In the genomic region with DNA sequence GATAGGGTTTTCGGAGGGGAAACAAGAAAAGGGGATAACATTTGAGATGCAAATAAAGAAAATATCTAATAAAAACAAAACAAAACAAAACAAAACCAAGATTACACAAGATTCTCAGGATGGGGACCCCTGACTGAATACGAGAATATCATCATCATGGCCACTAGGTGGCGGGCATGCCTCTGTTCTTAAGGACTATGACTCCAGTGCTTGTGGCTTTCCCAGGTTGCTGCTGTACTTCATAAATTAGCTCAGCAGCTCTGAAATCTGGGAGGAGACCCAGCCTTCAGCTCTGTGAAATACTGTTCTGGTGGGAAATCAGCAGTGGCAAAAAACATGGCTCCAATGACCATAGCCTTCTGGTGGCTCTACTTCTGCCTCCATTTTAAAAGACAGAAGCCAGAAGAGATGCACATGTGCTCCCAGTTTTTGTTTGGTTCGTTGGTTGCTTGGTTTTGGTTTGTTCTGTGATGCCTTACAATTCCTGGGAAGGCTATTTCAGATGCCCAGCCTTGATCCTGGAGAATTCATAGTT, we compare ENCODE assay signal across 9 mouse cellular contexts. TPM values are rescaled to one million over a fixed set of nuclear protein-coding genes. Genes with fewer than 3 reads are reported as not detected.
DNase-seq lines count a peak whose midpoint lies in the region; ATAC-seq and TF ChIP-seq lines count a peak whose summit lies in the region.
"Had no signal": no experiment of that assay in that cellular context is flagged by ENCODE, and none has a peak within 500 bp of the region (broad histone marks: within the 10 kb centered on the region; RNA-seq: fewer than 3 reads in every experiment).

No protein-coding gene starts in this region.

- 10% methylated on average over 4 of the region's 4 CpGs for WGBS in kidney, embryonic 15.5 days
- WGBS in limb, embryonic 13.5 days: 17% methylated on average over 4 of the region's 4 CpGs
- WGBS in midbrain, postnatal 0 days: 19% methylated on average over 4 of the region's 4 CpGs

- H3K36me3 ChIP-seq in kidney, embryonic 15.5 days: no peaks in the 10 kb centered on the region
- H3K36me3 ChIP-seq in limb, embryonic 13.5 days: no peaks in the 10 kb centered on the region
- no peaks in the 10 kb centered on the region for H3K36me3 ChIP-seq in midbrain, postnatal 0 days (ENCODE audit: insufficient read depth, low read length)
- H3K36me3 ChIP-seq: embryonic facial prominence, embryonic 12.5 days had no signal

- H3K4me3 ChIP-seq in kidney, embryonic 15.5 days (replicated peaks): no peak overlapping the region
- H3K4me3 ChIP-seq in limb, embryonic 13.5 days: no peak overlapping the region
- no peak overlapping the region for H3K4me3 ChIP-seq in midbrain, postnatal 0 days (ENCODE audit: low read depth, low read length)
- H3K4me3 ChIP-seq: embryonic facial prominence, embryonic 12.5 days had no signal

- H3K9me3 ChIP-seq in kidney, embryonic 15.5 days (replicated peaks): no peaks in the 10 kb centered on the region
- H3K9me3 ChIP-seq in limb, embryonic 13.5 days: no peaks in the 10 kb centered on the region
- H3K9me3 ChIP-seq in midbrain, postnatal 0 days (ENCODE audit: low read length): no peaks in the 10 kb centered on the region
- H3K9me3 ChIP-seq: embryonic facial prominence, embryonic 12.5 days had no signal

- DNase-seq in B cell, adult 2 months: peak; percentile 79 to 80
- peak; percentile 79 for DNase-seq in adrenal gland, postnatal 14 days
- peak; percentile 58 for DNase-seq in embryo, embryonic 9.5 days (ENCODE audit: extremely low spot score)
- DNase-seq in heart, adult 8-10 months (ENCODE audit: low spot score): peak; percentile 60
- DNase-seq in midbrain, postnatal 0 days (ENCODE audit: low spot score): peak; percentile 93
- DNase-seq in spleen, postnatal 10 days (ENCODE audit: low spot score in 2 of 2): peak; percentile 45 to 76

- H3K4me2 ChIP-seq in kidney, embryonic 15.5 days: no peak overlapping the region
- no peak overlapping the region for H3K4me2 ChIP-seq in limb, embryonic 13.5 days (replicated peaks)
- H3K4me2 ChIP-seq in midbrain, postnatal 0 days (ENCODE audit: low read depth, low read length, poor library complexity, severe bottlenecking): no peak overlapping the region
- H3K4me2 ChIP-seq: embryonic facial prominence, embryonic 12.5 days had no signal

- TF ChIP-seq CTCF in midbrain, postnatal 0 days (IDR thresholded peaks at IDR 0.05): peak; percentile 91

- no peak overlapping the region for H3K9ac ChIP-seq in kidney, embryonic 15.5 days
- H3K9ac ChIP-seq in limb, embryonic 13.5 days: no peak overlapping the region
- no peak overlapping the region for H3K9ac ChIP-seq in midbrain, postnatal 0 days (replicated peaks; ENCODE audit: low read length, poor library complexity, severe bottlenecking)
- H3K9ac ChIP-seq: embryonic facial prominence, embryonic 12.5 days had no signal

- H3K27ac ChIP-seq in kidney, embryonic 15.5 days: no peak overlapping the region
- no peak overlapping the region for H3K27ac ChIP-seq in limb, embryonic 13.5 days
- H3K27ac ChIP-seq in midbrain, postnatal 0 days (ENCODE audit: low read depth, low read length): no peak overlapping the region
- H3K27ac ChIP-seq: embryonic facial prominence, embryonic 12.5 days had no signal

- H3K27me3 ChIP-seq in kidney, embryonic 15.5 days: no peaks in the 10 kb centered on the region
- H3K27me3 ChIP-seq in limb, embryonic 13.5 days: no peaks in the 10 kb centered on the region
- no peaks in the 10 kb centered on the region for H3K27me3 ChIP-seq in midbrain, postnatal 0 days (ENCODE audit: insufficient read depth, low read length)
- H3K27me3 ChIP-seq: embryonic facial prominence, embryonic 12.5 days had no signal

- peaks cover 5% of the 10 kb centered on the region; the same call in 1 of the 2 replicates for H3K4me1 ChIP-seq in kidney, embryonic 15.5 days
- no peaks in the 10 kb centered on the region for H3K4me1 ChIP-seq in limb, embryonic 13.5 days
- H3K4me1 ChIP-seq in midbrain, postnatal 0 days (ENCODE audit: insufficient read depth, low read length): no peaks in the 10 kb centered on the region
- H3K4me1 ChIP-seq: embryonic facial prominence, embryonic 12.5 days had no signal

- peak; percentile 72 for ATAC-seq in kidney, embryonic 15.5 days (replicated peaks; ENCODE audit: low FRiP score)
- ATAC-seq in limb, embryonic 13.5 days (ENCODE audit: low FRiP score, low read depth): peak; percentile 49; the same call in 1 of the 2 replicates
- peak; percentile 83 for ATAC-seq in midbrain, postnatal 0 days (ENCODE audit: low FRiP score)

RNA-seq across cellular contexts. Expression of a gene that starts 4.5 kb away (rescaled TPM):
- not detected in 2 replicates for total RNA-seq in adrenal gland, postnatal 14 days (2021)
- total RNA-seq in heart, adult 8-10 months (2022): 1 to 10 TPM; 2.0 to 3.8 (median 2.4) TPM
- not detected in 2 replicates for polyA plus RNA-seq in kidney, embryonic 15.5 days (2015; fragmentation: Nextera tagmentation; extraction: Ambion mirVana)
- polyA plus RNA-seq in limb, embryonic 13.5 days (2015; fragmentation: Nextera tagmentation; extraction: Ambion mirVana): not detected in 2 replicates
- 0.82 TPM in 1 of 2 replicates, not detected in the other for total RNA-seq in midbrain, postnatal 0 days (2014; rRNA removed)
- not detected in 2 replicates for polyA plus RNA-seq in midbrain, postnatal 0 days (2015; fragmentation: Nextera tagmentation; extraction: Ambion mirVana)
- polyA plus RNA-seq: embryonic facial prominence, embryonic 12.5 days had no signal

RNA-seq across cellular contexts. Expression of a gene that starts 51.6 kb away (rescaled TPM):
- total RNA-seq in adrenal gland, postnatal 14 days (2021): 65.7 and 67.1 TPM in 2 replicates
- 1 to 10 TPM; 3.6 to 7.7 (median 5.9) TPM for total RNA-seq in heart, adult 8-10 months (2022)
- 12.4 and 13.4 TPM in 2 replicates for polyA plus RNA-seq in kidney, embryonic 15.5 days (2015; fragmentation: Nextera tagmentation; extraction: Ambion mirVana)
- 5.4 and 7.0 TPM in 2 replicates for polyA plus RNA-seq in limb, embryonic 13.5 days (2015; fragmentation: Nextera tagmentation; extraction: Ambion mirVana)
- 2.0 and 4.3 TPM in 2 replicates for total RNA-seq in midbrain, postnatal 0 days (2014; rRNA removed)
- 4.3 and 4.9 TPM in 2 replicates for polyA plus RNA-seq in midbrain, postnatal 0 days (2015; fragmentation: Nextera tagmentation; extraction: Ambion mirVana)
